ENCODE assay signal across 13 mouse cellular contexts in the genomic region with DNA sequence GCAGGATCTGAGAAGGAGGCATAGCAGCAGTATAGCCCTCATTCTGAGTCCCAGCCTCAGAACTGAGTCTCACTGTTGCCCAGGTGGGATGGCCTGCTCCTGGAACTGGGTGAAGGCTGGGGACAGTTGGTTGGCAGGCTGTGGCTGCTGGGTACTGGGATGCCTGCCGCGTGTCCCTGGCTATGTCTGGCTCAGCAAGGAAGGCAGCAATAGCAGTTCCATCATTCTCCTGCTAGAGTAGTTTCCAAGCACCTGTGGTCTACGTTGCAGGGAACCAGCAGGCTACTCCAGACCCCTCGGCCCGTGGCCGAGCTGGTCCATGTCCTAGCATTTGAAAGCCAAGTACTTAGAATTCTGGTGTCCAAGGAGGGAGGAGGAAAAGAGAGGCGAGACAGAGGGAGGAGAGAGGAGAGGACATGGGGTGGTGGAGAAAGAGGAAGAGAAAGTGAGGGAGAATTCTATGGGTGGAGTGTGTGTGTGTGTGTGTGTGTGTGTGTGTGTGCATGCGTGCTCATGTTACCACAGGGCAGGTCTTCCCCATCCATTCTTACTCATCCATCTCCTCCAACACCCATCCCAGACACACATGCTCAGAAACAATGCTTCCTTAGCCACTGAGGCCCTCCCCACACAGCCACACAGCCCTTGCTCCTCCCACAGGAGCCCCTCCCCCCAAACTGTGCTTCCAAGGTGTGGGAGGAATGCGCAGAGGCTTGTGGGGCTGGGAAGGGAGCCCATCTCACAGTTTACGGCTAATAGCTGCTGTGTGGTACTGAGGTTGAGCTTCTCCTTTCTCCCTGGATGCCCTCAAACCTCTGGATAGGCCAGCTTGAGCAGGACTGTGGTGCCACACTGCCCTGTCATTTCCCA. TPM values are rescaled to one million over a fixed set of nuclear protein-coding genes. Genes with fewer than 3 reads are reported as not detected.
DNase-seq lines count a peak whose midpoint lies in the region; TF ChIP-seq lines count a peak whose summit lies in the region.
"Had no signal": no experiment of that assay in that cellular context is flagged by ENCODE, and none has a peak within 500 bp of the region (broad histone marks: within the 10 kb centered on the region; RNA-seq: fewer than 3 reads in every experiment).

No protein-coding gene starts in this region.

- intact Hi-C loops in left cerebral cortex, postnatal 14 days (cut with DNase I), result no loop called here
- intact Hi-C loops in heart, postnatal 36 days (cut with DNase I), result no loop called here

- peak; percentile 28 to 62 for DNase-seq in cerebellum, postnatal 14 days
- no peak for DNase-seq in cerebellum, postnatal 4 days (ENCODE audit: low spot score in 2 of 2)
- peak; percentile 19 to 27 for DNase-seq in left cerebral cortex, postnatal 14 days (ENCODE audit: low spot score in 2 of 2)
- DNase-seq in left cerebral cortex, adult 9 months (ENCODE audit: low spot score in 2 of 2), result no peak
- peak; percentile 11 for DNase-seq in brain, embryonic 14.5 days (ENCODE audit: low read depth)
- DNase-seq in monocyte, adult 2 months (ENCODE audit: low read depth in 1 of 2, low spot score in 2 of 2), result peak; percentile 28 to 31
- no peak for DNase-seq in heart, postnatal 36 days
- no peak for DNase-seq in adrenal gland, adult (ENCODE audit: inconsistent age in 2 of 2, low spot score in 1 of 2)
- DNase-seq: adrenal gland, postnatal 25 days; cerebellum, adult 11-12 months; kidney, adult 2 months; liver; thymus, postnatal 36 days had no signal

- TF ChIP-seq CTCF in brain, embryonic 14.5 days (IDR thresholded peaks at IDR 0.05; ENCODE audit: borderline replicate concordance, extremely low read depth, insufficient read depth, insufficient read length), result no peak

- no peak for TF ChIP-seq POLR2A in brain, embryonic 14.5 days (IDR thresholded peaks at IDR 0.05; ENCODE audit: borderline replicate concordance, extremely low read depth, insufficient read depth, insufficient read length, poor library complexity, severe bottlenecking)

RNA-seq across cellular contexts. Expression of gene Hdac4, which starts 55.3 kb away (rescaled TPM):
- 100 to 1,000 TPM; 106 to 114 TPM for total RNA-seq in left cerebral cortex, postnatal 14 days (2021)
- polyA plus RNA-seq in brain, embryonic 14.5 days (2012; rRNA removed), result 17.4 and 21.8 TPM in 2 replicates
- 10 to 100 TPM; 48.4 to 52.1 TPM for total RNA-seq in heart, postnatal 36 days (2021)

Comparison
In these comparisons a context has a peak if more than half of its experiments do, and no peak if none do; other contexts are left out.
1. DNase-seq: peak in cerebellum, postnatal 14 days (2 of 2), left cerebral cortex, postnatal 14 days (2 of 2), brain, embryonic 14.5 days (single experiment) and monocyte, adult 2 months (2 of 2); none in cerebellum, postnatal 4 days (0 of 2), left cerebral cortex, adult 9 months (0 of 2), heart, postnatal 36 days (0 of 2) and adrenal gland, adult (0 of 2).